Mouse (Mus musculus): ENCODE data around the gene Aire. TPM values are rescaled to one million over a fixed set of nuclear protein-coding genes. Genes with fewer than 3 reads are reported as not detected.

Aire gene
- polyA plus RNA-seq (2014; fragmentation: Nextera tagmentation; extraction: Ambion mirVana), result 0.15 and 0.31 TPM in 2 replicates

GRCm38 (mm10) chr10:78043406-78043836 is at the start of gene Aire:
Gene Aire, minus strand, starts transcription at chr10:78043610.
- DNase-seq (ENCODE audit: low spot score), result peak; percentile 82

GRCm38 (mm10) chr10:78092725-78093029 is 49.3 kb upstream of the Aire start:
- WGBS, result 87% methylated on average over 13 of the region's 13 CpGs
- no peaks in the 10 kb centered on the region for H3K27me3 ChIP-seq (replicated peaks; ENCODE audit: control insufficient read depth, insufficient read depth, low read length)
- no peaks in the 10 kb centered on the region for H3K4me1 ChIP-seq (replicated peaks; ENCODE audit: control insufficient read depth, insufficient read depth, low read length)
- ATAC-seq (replicated peaks; ENCODE audit: low FRiP score, low TSS enrichment, low read depth), result no peak
- H3K9ac ChIP-seq (ENCODE audit: low read length), result no peak overlapping the region
- no peak overlapping the region for H3K4me3 ChIP-seq (ENCODE audit: low read depth, low read length)
- no peak overlapping the region for H3K27ac ChIP-seq (ENCODE audit: low read depth)
- DNase-seq (ENCODE audit: low spot score), result no peak
- H3K4me2 ChIP-seq (ENCODE audit: low read length), result no peak overlapping the region
- H3K9me3 ChIP-seq (ENCODE audit: control insufficient read depth, low read length), result no peaks in the 10 kb centered on the region
- H3K36me3 ChIP-seq (ENCODE audit: control insufficient read depth, insufficient read depth, low read length), result no peaks in the 10 kb centered on the region

More at GRCm38 (mm10) chr10:78043406-78043836, at the start of gene Aire:
- peak within 1 kb of the TSS; percentile 44 for H3K4me2 ChIP-seq (ENCODE audit: low read length)
- no peaks in the 10 kb centered on the region for H3K27me3 ChIP-seq (replicated peaks; ENCODE audit: control insufficient read depth, insufficient read depth, low read length)
- peak within 1 kb of the TSS; percentile 18 for H3K4me3 ChIP-seq (ENCODE audit: low read depth, low read length)
- ATAC-seq (replicated peaks; ENCODE audit: low FRiP score, low TSS enrichment, low read depth), result peak; percentile 72
- 1% methylated on average over 27 of the region's 27 CpGs for WGBS
- no peak within 1 kb of the TSS for H3K27ac ChIP-seq (ENCODE audit: low read depth)
- H3K4me1 ChIP-seq (replicated peaks; ENCODE audit: control insufficient read depth, insufficient read depth, low read length), result peaks cover 8% of the 10 kb centered on the region; the same call in 1 of the 2 replicates
- no peaks in the 10 kb centered on the region for H3K36me3 ChIP-seq (ENCODE audit: control insufficient read depth, insufficient read depth, low read length)
- H3K9me3 ChIP-seq (ENCODE audit: control insufficient read depth, low read length), result no peaks in the 10 kb centered on the region
- H3K9ac ChIP-seq (ENCODE audit: low read length), result no peak within 1 kb of the TSS

- no peak overlapping the region for H3K4me3 ChIP-seq (ENCODE audit: low read depth, low read length)
- no peaks in the 10 kb centered on the region for H3K27me3 ChIP-seq (replicated peaks; ENCODE audit: control insufficient read depth, insufficient read depth, low read length)
- H3K27ac ChIP-seq (ENCODE audit: low read depth), result no peak overlapping the region
- no peaks in the 10 kb centered on the region for H3K9me3 ChIP-seq (ENCODE audit: control insufficient read depth, low read length)
- H3K4me1 ChIP-seq (replicated peaks; ENCODE audit: control insufficient read depth, insufficient read depth, low read length), result no peaks in the 10 kb centered on the region
- no peak overlapping the region for H3K9ac ChIP-seq (ENCODE audit: low read length)
- ATAC-seq (replicated peaks; ENCODE audit: low FRiP score, low TSS enrichment, low read depth), result no peak
- no peak overlapping the region for H3K4me2 ChIP-seq (ENCODE audit: low read length)
- H3K36me3 ChIP-seq (ENCODE audit: control insufficient read depth, insufficient read depth, low read length), result no peaks in the 10 kb centered on the region
- no peak for DNase-seq (ENCODE audit: low spot score)
- 83% methylated on average over 23 of the region's 23 CpGs for whole genome bisulfite sequencing
Observed at GRCm38 (mm10) chr10:78091865-78092724, 48.7 kb upstream of the Aire start.

DNA sequence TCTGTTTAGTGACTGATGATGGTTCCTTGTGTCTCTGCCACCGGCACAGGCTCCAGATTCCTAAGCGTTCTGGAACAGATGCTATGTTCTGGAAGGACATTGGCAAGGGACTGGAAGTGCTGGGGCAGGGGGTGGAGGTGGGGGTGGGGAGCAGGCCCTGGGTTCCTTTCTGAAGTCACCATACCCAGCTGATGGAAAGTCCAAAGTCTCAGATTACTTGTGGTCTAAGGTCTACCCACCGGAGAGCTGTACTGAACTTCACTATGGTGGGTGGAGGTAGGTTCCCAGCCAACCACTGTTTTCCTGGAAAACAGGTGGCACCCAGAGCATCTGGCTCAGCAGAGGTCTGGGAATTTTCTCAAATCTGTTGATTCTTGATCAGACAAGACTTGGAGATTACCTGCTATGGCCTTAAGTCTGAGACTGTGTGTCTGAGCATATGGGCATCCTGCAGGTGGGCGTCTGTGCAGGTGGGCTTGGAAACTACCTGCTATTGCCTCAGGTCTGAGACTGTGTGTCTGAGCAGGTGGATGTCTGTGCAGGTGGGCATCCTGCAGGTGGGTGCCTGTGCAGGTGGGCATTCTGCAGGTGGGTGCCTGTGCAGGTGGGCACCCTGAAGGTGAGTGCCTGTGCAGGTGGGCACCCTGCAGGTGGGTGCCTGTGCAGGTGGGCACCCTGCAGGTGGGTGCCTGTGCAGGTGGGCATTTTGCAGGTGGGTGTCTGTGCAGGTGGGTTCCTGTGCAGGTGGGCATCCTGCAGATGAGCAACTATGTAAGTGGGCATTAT is 47.5 kb upstream of the Aire start:
- no peaks in the 10 kb centered on the region for H3K9me3 ChIP-seq (ENCODE audit: control insufficient read depth, low read length)
- WGBS, result 65% methylated on average over 4 of the region's 4 CpGs
- no peak for ATAC-seq (replicated peaks; ENCODE audit: low FRiP score, low TSS enrichment, low read depth)

GRCm38 (mm10) chr10:78090246-78090645 is 46.8 kb upstream of the Aire start:
- Histone ChIP-seq H3K36me3 (ENCODE audit: control insufficient read depth, insufficient read depth, low read length) (no peaks in the 10 kb centered on the region), H3K4me1 (replicated peaks; ENCODE audit: control insufficient read depth, insufficient read depth, low read length) (no peaks in the 10 kb centered on the region), H3K9me3 (ENCODE audit: control insufficient read depth, low read length) (no peaks in the 10 kb centered on the region), H3K27me3 (replicated peaks; ENCODE audit: control insufficient read depth, insufficient read depth, low read length) (no peaks in the 10 kb centered on the region), H3K4me3 (ENCODE audit: low read depth, low read length) (no peak overlapping the region), H3K27ac (ENCODE audit: low read depth) (no peak overlapping the region), H3K4me2 (ENCODE audit: low read length) (no peak overlapping the region), H3K9ac (ENCODE audit: low read length) (no peak overlapping the region)
- ATAC-seq (replicated peaks; ENCODE audit: low FRiP score, low TSS enrichment, low read depth), result 0 out of 2 replicates have a peak, but pooled peaks have one; percentile 50
- DNase-seq (ENCODE audit: low spot score), result no peak
- 36% methylated on average over 6 of the region's 6 CpGs for WGBS

More for the DNA sequence above, 47.5 kb upstream of the Aire start:
- Histone ChIP-seq H3K36me3 (ENCODE audit: control insufficient read depth, insufficient read depth, low read length) (no peaks in the 10 kb centered on the region), H3K4me2 (ENCODE audit: low read length) (no peak overlapping the region), H3K4me1 (replicated peaks; ENCODE audit: control insufficient read depth, insufficient read depth, low read length) (no peaks in the 10 kb centered on the region), H3K27me3 (replicated peaks; ENCODE audit: control insufficient read depth, insufficient read depth, low read length) (no peaks in the 10 kb centered on the region), H3K27ac (ENCODE audit: low read depth) (no peak overlapping the region), H3K4me3 (ENCODE audit: low read depth, low read length) (no peak overlapping the region), H3K9ac (ENCODE audit: low read length) (no peak overlapping the region)
- no peak for DNase-seq (ENCODE audit: low spot score)

- Histone ChIP-seq H3K36me3 (ENCODE audit: control insufficient read depth, insufficient read depth, low read length) (no peaks in the 10 kb centered on the region), H3K9me3 (ENCODE audit: control insufficient read depth, low read length) (no peaks in the 10 kb centered on the region), H3K4me2 (ENCODE audit: low read length) (no peak overlapping the region), H3K27me3 (replicated peaks; ENCODE audit: control insufficient read depth, insufficient read depth, low read length) (no peaks in the 10 kb centered on the region), H3K4me1 (replicated peaks; ENCODE audit: control insufficient read depth, insufficient read depth, low read length) (no peaks in the 10 kb centered on the region), H3K27ac (ENCODE audit: low read depth) (no peak overlapping the region), H3K4me3 (ENCODE audit: low read depth, low read length) (no peak overlapping the region), H3K9ac (ENCODE audit: low read length) (no peak overlapping the region)
- ATAC-seq (replicated peaks; ENCODE audit: low FRiP score, low TSS enrichment, low read depth) (no peak), DNase-seq (ENCODE audit: low spot score) (no peak)
- WGBS, result 79% methylated on average over 6 of the region's 6 CpGs
Observed at GRCm38 (mm10) chr10:78087101-78087511, 43.7 kb upstream of the Aire start.

GRCm38 (mm10) chr10:78086444-78087061 is 43.1 kb upstream of the Aire start:
- Histone ChIP-seq H3K9ac (ENCODE audit: low read length) (no peak overlapping the region), H3K4me1 (replicated peaks; ENCODE audit: control insufficient read depth, insufficient read depth, low read length) (no peaks in the 10 kb centered on the region), H3K27ac (ENCODE audit: low read depth) (no peak overlapping the region), H3K27me3 (replicated peaks; ENCODE audit: control insufficient read depth, insufficient read depth, low read length) (no peaks in the 10 kb centered on the region), H3K9me3 (ENCODE audit: control insufficient read depth, low read length) (no peaks in the 10 kb centered on the region), H3K36me3 (ENCODE audit: control insufficient read depth, insufficient read depth, low read length) (no peaks in the 10 kb centered on the region), H3K4me3 (ENCODE audit: low read depth, low read length) (no peak overlapping the region), H3K4me2 (ENCODE audit: low read length) (no peak overlapping the region)
- WGBS, result 82% methylated on average over 10 of the region's 10 CpGs
- ATAC-seq (replicated peaks; ENCODE audit: low FRiP score, low TSS enrichment, low read depth) (no peak), DNase-seq (ENCODE audit: low spot score) (no peak)

- Histone ChIP-seq H3K27ac (ENCODE audit: low read depth) (no peak overlapping the region), H3K9me3 (ENCODE audit: control insufficient read depth, low read length) (no peaks in the 10 kb centered on the region), H3K4me3 (ENCODE audit: low read depth, low read length) (no peak overlapping the region), H3K27me3 (replicated peaks; ENCODE audit: control insufficient read depth, insufficient read depth, low read length) (no peaks in the 10 kb centered on the region), H3K4me1 (replicated peaks; ENCODE audit: control insufficient read depth, insufficient read depth, low read length) (no peaks in the 10 kb centered on the region), H3K9ac (ENCODE audit: low read length) (no peak overlapping the region), H3K36me3 (ENCODE audit: control insufficient read depth, insufficient read depth, low read length) (no peaks in the 10 kb centered on the region), H3K4me2 (ENCODE audit: low read length) (no peak overlapping the region)
- 87% methylated on average over 6 of the region's 6 CpGs for WGBS
- DNase-seq (ENCODE audit: low spot score) (no peak), ATAC-seq (replicated peaks; ENCODE audit: low FRiP score, low TSS enrichment, low read depth) (no peak)
Observed at GRCm38 (mm10) chr10:78085711-78086110, 42.3 kb upstream of the Aire start.
